Comparison of ENCODE assay signal across 12 mouse cellular contexts in the genomic region with DNA sequence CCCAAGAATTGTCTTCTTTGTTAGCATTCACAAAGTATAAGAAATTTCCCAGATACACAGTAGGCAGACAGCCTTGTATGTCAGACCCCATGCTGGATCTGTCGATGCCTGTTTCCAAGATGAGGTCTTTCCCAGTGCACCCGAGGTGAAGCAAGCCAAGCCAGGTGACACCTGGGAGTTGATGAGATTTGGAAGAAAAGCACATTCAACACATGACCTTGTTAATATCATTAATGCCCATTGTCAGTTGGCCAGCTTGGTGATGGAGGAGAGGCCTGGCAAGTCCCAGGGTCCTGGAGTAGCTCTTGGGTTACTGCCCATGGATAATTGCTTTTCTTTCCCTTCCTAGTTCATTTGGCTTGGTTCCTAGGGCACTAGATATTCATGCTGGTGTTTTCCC.
DNase-seq lines count a peak whose midpoint lies in the region.
"Had no signal": no experiment of that assay in that cellular context is flagged by ENCODE, and none has a peak within 500 bp of the region (broad histone marks: within the 10 kb centered on the region; RNA-seq: fewer than 3 reads in every experiment).

No protein-coding gene starts in this region.

- DNase-seq in cerebellum, adult 9-10 months: peak; percentile 1
- DNase-seq in cerebellum, adult 9-11 months: no peak
- DNase-seq in heart, postnatal 10 days: peak; percentile 13 to 14
- DNase-seq in heart, adult 9 months (ENCODE audit: low spot score in 2 of 2): no peak
- DNase-seq in left cerebral cortex, postnatal 4 days: peak; percentile 69
- DNase-seq in left cerebral cortex, adult 9 months (ENCODE audit: low spot score in 2 of 2): no peak
- DNase-seq in retina, postnatal 1 day: peak; percentile 19
- DNase-seq: adrenal gland, adult 2 months; heart, postnatal 36 days; lung, postnatal 10 days; right cerebral cortex, postnatal 4 days; thymus, postnatal 14 days had no signal

- intact Hi-C loops in heart, postnatal 10 days (cut with DNase I): no loop called here
- intact Hi-C loops in left cerebral cortex, postnatal 4 days (cut with DNase I): no loop called here

Comparison
In these comparisons a context has a peak if more than half of its experiments do, and no peak if none do; other contexts are left out.
1. DNase-seq: peak in cerebellum, adult 9-10 months (single experiment), heart, postnatal 10 days (2 of 2), left cerebral cortex, postnatal 4 days (single experiment) and retina, postnatal 1 day (single experiment); none in cerebellum, adult 9-11 months (single experiment), heart, adult 9 months (0 of 2) and left cerebral cortex, adult 9 months (0 of 2).